ENCODE assay signal across 18 mouse cellular contexts in genomic region chr7:92821871-92822270, GRCm38 (mm10). TPM values are rescaled to one million over a fixed set of nuclear protein-coding genes. Genes with fewer than 3 reads are reported as not detected.
A peak's percentile ranks its signal among the peaks of the same experiment; 100 is the strongest.
DNase-seq lines count a peak whose midpoint lies in the region; ATAC-seq and TF ChIP-seq lines count a peak whose summit lies in the region.
"Had no signal": no experiment of that assay in that cellular context is flagged by ENCODE, and none has a peak within 500 bp of the region (broad histone marks: within the 10 kb centered on the region; RNA-seq: fewer than 3 reads in every experiment).

No protein-coding gene starts in this region.

- peak; percentile 63; the same call in 1 of the 2 replicates for ATAC-seq in limb, embryonic 14.5 days (ENCODE audit: low FRiP score, low read depth)
- no peak for ATAC-seq in intestine, embryonic 15.5 days
- no peak for ATAC-seq in stomach, postnatal 0 days (ENCODE audit: low FRiP score, low TSS enrichment)
- ATAC-seq: inflammation-experienced regulatory T-cells, adult 6 months had no signal

- H3K4me1 ChIP-seq in limb, embryonic 14.5 days (ENCODE audit: control insufficient read depth, insufficient read depth, low read length) = peaks cover 11% of the 10 kb centered on the region
- H3K4me1 ChIP-seq in limb, embryonic 10.5 days = peaks cover 19% of the 10 kb centered on the region
- 0 out of 2 replicates have a peak, but pooled peaks cover 12% of the 10 kb centered on the region for H3K4me1 ChIP-seq in intestine, embryonic 15.5 days (replicated peaks)
- H3K4me1 ChIP-seq in stomach, postnatal 0 days (replicated peaks; ENCODE audit: control insufficient read depth, insufficient read depth) = no peaks in the 10 kb centered on the region
- H3K4me1 ChIP-seq: midbrain, embryonic 13.5 days had no signal

- WGBS in limb, embryonic 14.5 days = 18% methylated on average over 4 of the region's 4 CpGs
- 44% methylated on average over 4 of the region's 4 CpGs for WGBS in limb, embryonic 10.5 days
- 38% methylated on average over 4 of the region's 4 CpGs for WGBS in intestine, embryonic 15.5 days
- 28% methylated on average over 4 of the region's 4 CpGs for WGBS in stomach, postnatal 0 days

- no peaks in the 10 kb centered on the region for H3K9me3 ChIP-seq in limb, embryonic 14.5 days (ENCODE audit: control insufficient read depth, low read length)
- no peaks in the 10 kb centered on the region for H3K9me3 ChIP-seq in limb, embryonic 10.5 days (replicated peaks)
- no peaks in the 10 kb centered on the region for H3K9me3 ChIP-seq in intestine, embryonic 15.5 days
- no peaks in the 10 kb centered on the region for H3K9me3 ChIP-seq in stomach, postnatal 0 days (ENCODE audit: control insufficient read depth, low read length)
- H3K9me3 ChIP-seq: forebrain, embryonic 10.5 days; heart, embryonic 15.5 days; midbrain, embryonic 13.5 days had no signal

- H3K9ac ChIP-seq in limb, embryonic 14.5 days (ENCODE audit: low read depth, low read length, severe bottlenecking) = no peak overlapping the region
- H3K9ac ChIP-seq in intestine, embryonic 15.5 days = no peak overlapping the region
- H3K9ac ChIP-seq in stomach, postnatal 0 days (ENCODE audit: low read length) = no peak overlapping the region
- H3K9ac ChIP-seq: heart, embryonic 15.5 days; midbrain, embryonic 13.5 days had no signal

- no peak for TF ChIP-seq EP300 in stomach, postnatal 0 days (optimal IDR thresholded peaks at IDR 0.05)

- H3K27me3 ChIP-seq in limb, embryonic 14.5 days (ENCODE audit: control insufficient read depth, insufficient read depth, low read length) = no peaks in the 10 kb centered on the region
- no peaks in the 10 kb centered on the region for H3K27me3 ChIP-seq in limb, embryonic 10.5 days (ENCODE audit: low read depth, poor library complexity, severe bottlenecking)
- no peaks in the 10 kb centered on the region for H3K27me3 ChIP-seq in intestine, embryonic 15.5 days (replicated peaks)
- H3K27me3 ChIP-seq in stomach, postnatal 0 days (ENCODE audit: control insufficient read depth, insufficient read depth, low read length) = no peaks in the 10 kb centered on the region
- H3K27me3 ChIP-seq: heart, embryonic 15.5 days; midbrain, embryonic 13.5 days had no signal

- 0 out of 2 replicates have a peak, but pooled peaks cover 5% of the 10 kb centered on the region for H3K36me3 ChIP-seq in limb, embryonic 14.5 days (ENCODE audit: control insufficient read depth, insufficient read depth, low read length)
- H3K36me3 ChIP-seq in limb, embryonic 10.5 days = no peaks in the 10 kb centered on the region
- H3K36me3 ChIP-seq in intestine, embryonic 15.5 days = no peaks in the 10 kb centered on the region
- H3K36me3 ChIP-seq in stomach, postnatal 0 days (ENCODE audit: control insufficient read depth, insufficient read depth, low read length) = no peaks in the 10 kb centered on the region
- H3K36me3 ChIP-seq: forebrain, embryonic 10.5 days; heart, embryonic 15.5 days had no signal

- H3K4me2 ChIP-seq in limb, embryonic 14.5 days (replicated peaks; ENCODE audit: low read depth, low read length, severe bottlenecking) = no peak overlapping the region
- H3K4me2 ChIP-seq in intestine, embryonic 15.5 days (replicated peaks) = no peak overlapping the region
- H3K4me2 ChIP-seq in stomach, postnatal 0 days (replicated peaks; ENCODE audit: low read depth) = peak overlapping the region; percentile 23; the same call in 1 of the 2 replicates
- H3K4me2 ChIP-seq: heart, embryonic 15.5 days; midbrain, embryonic 13.5 days had no signal

- peak; percentile 82 for DNase-seq in limb, embryonic 14.5 days (ENCODE audit: low spot score)
- no peak for DNase-seq in limb, embryonic 10.5 days (ENCODE audit: low spot score)
- DNase-seq in testis, postnatal 10 days (ENCODE audit: low spot score) = peak; percentile 6
- no peak for DNase-seq in testis, postnatal 14 days (ENCODE audit: low spot score)
- DNase-seq in stomach, postnatal 0 days (ENCODE audit: low spot score) = no peak
- no peak for DNase-seq in retina, postnatal 1 day
- no peak for DNase-seq in embryo, embryonic 10 days (ENCODE audit: low spot score)
- DNase-seq: adrenal gland, postnatal 25 days; cerebellum, adult 9-10 months; kidney, postnatal 14 days; right cerebral cortex, postnatal 14 days; thymus, postnatal 14 days had no signal

- no peak for TF ChIP-seq POLR2A in limb, embryonic 14.5 days (IDR thresholded peaks at IDR 0.05; ENCODE audit: borderline replicate concordance, extremely low read depth, insufficient read depth, insufficient read length)

- 0 out of 2 replicates have a peak overlapping the region, but pooled peaks have one; percentile 38 for H3K27ac ChIP-seq in limb, embryonic 14.5 days (replicated peaks; ENCODE audit: low read depth, low read length)
- H3K27ac ChIP-seq in limb, embryonic 10.5 days = no peak overlapping the region
- H3K27ac ChIP-seq in intestine, embryonic 15.5 days = peak overlapping the region; percentile 67
- peak overlapping the region; percentile 83 for H3K27ac ChIP-seq in stomach, postnatal 0 days (replicated peaks)
- H3K27ac ChIP-seq: forebrain, embryonic 10.5 days; heart, embryonic 15.5 days; macrophage; midbrain, embryonic 13.5 days had no signal

- H3K4me3 ChIP-seq in limb, embryonic 14.5 days (replicated peaks; ENCODE audit: low read length) = no peak overlapping the region
- no peak overlapping the region for H3K4me3 ChIP-seq in limb, embryonic 10.5 days
- no peak overlapping the region for H3K4me3 ChIP-seq in intestine, embryonic 15.5 days (replicated peaks)
- H3K4me3 ChIP-seq in stomach, postnatal 0 days (ENCODE audit: low read depth, low read length) = no peak overlapping the region
- H3K4me3 ChIP-seq: forebrain, embryonic 10.5 days; heart, embryonic 15.5 days; midbrain, embryonic 13.5 days had no signal

- no peak for TF ChIP-seq CTCF in stomach, postnatal 0 days (IDR thresholded peaks at IDR 0.05; ENCODE audit: low read depth)

RNA-seq across cellular contexts. Expression of gene Ddias, which starts 52.2 kb away (rescaled TPM):
- polyA plus RNA-seq in limb, embryonic 14.5 days (2012; rRNA removed) = 3.1 and 4.4 TPM in 2 replicates
- 11.5 and 12.1 TPM in 2 replicates for polyA plus RNA-seq in limb, embryonic 14.5 days (2014; fragmentation: Nextera tagmentation; extraction: Ambion mirVana)
- polyA plus RNA-seq in limb, embryonic 10.5 days (2016; fragmentation: Nextera tagmentation; extraction: Ambion mirVana) = 23.0 and 24.4 TPM in 2 replicates
- polyA plus RNA-seq in intestine, embryonic 15.5 days (2015; fragmentation: Nextera tagmentation; extraction: Ambion mirVana) = 9.4 and 12.1 TPM in 2 replicates
- polyA plus RNA-seq in stomach, postnatal 0 days (2015; fragmentation: Nextera tagmentation; extraction: Ambion mirVana) = 2.8 and 3.3 TPM in 2 replicates

RNA-seq across cellular contexts. Expression of gene Prcp, which starts 52.4 kb away (rescaled TPM):
- polyA plus RNA-seq in limb, embryonic 14.5 days (2012; rRNA removed) = 26.6 and 27.0 TPM in 2 replicates
- 26.3 and 28.6 TPM in 2 replicates for polyA plus RNA-seq in limb, embryonic 14.5 days (2014; fragmentation: Nextera tagmentation; extraction: Ambion mirVana)
- 15.8 and 20.4 TPM in 2 replicates for polyA plus RNA-seq in limb, embryonic 10.5 days (2016; fragmentation: Nextera tagmentation; extraction: Ambion mirVana)
- polyA plus RNA-seq in intestine, embryonic 15.5 days (2015; fragmentation: Nextera tagmentation; extraction: Ambion mirVana) = 22.3 and 22.7 TPM in 2 replicates
- polyA plus RNA-seq in stomach, postnatal 0 days (2015; fragmentation: Nextera tagmentation; extraction: Ambion mirVana) = 14.5 and 14.7 TPM in 2 replicates

Comparison
In these comparisons a context has a peak if more than half of its experiments do, and no peak if none do; other contexts are left out.
1. DNase-seq: peak in limb, embryonic 14.5 days (single experiment) and testis, postnatal 10 days (single experiment); none in limb, embryonic 10.5 days (single experiment), testis, postnatal 14 days (single experiment), stomach, postnatal 0 days (single experiment), retina, postnatal 1 day (single experiment) and embryo, embryonic 10 days (single experiment).